Mouse (Mus musculus): ENCODE data around the gene Shroom1.

- TF ChIP-seq CTCF (IDR thresholded peaks at IDR 0.05; ENCODE audit: low read depth) = peak; percentile 65
- no peak for TF ChIP-seq EP300 (optimal IDR thresholded peaks at IDR 0.05)
These were observed 28.7 kb downstream of the Shroom1 start for GRCm38 (mm10) chr11:53485719-53486118.
